Mouse (Mus musculus): ENCODE results near the gene Dnah2.
A peak's percentile ranks its signal among the peaks of the same experiment; 100 is the strongest.
"Not testable (repeated sequence)": the region's sequence is repeated elsewhere in the genome, so short reads cannot be mapped to it uniquely, and the experiment has no call there.

Gene Dnah2

GRCm38 (mm10) chr11:69530281-69530680, 18.6 kb downstream of the Dnah2 start:
- DNase-seq (ENCODE audit: low spot score in 2 of 2), result not testable (repeated sequence)

- no peak for DNase-seq (ENCODE audit: low spot score in 2 of 2)
Measured at GRCm38 (mm10) chr11:69528031-69528390, 20.9 kb downstream of the Dnah2 start.

- no peak for DNase-seq (ENCODE audit: low spot score in 2 of 2)
Measured at GRCm38 (mm10) chr11:69527098-69528030, 21.5 kb downstream of the Dnah2 start.

- DNase-seq (ENCODE audit: low spot score in 2 of 2), result no peak
Measured at GRCm38 (mm10) chr11:69526631-69527030, 22.3 kb downstream of the Dnah2 start.

- no peak for DNase-seq (ENCODE audit: low spot score in 2 of 2)
Measured at GRCm38 (mm10) chr11:69525661-69526060, 23.2 kb downstream of the Dnah2 start.

GRCm38 (mm10) chr11:69523651-69524050, 25.3 kb downstream of the Dnah2 start:
- no peak for DNase-seq (ENCODE audit: low spot score in 2 of 2)

- DNase-seq (ENCODE audit: low spot score in 2 of 2), result no peak
Measured at GRCm38 (mm10) chr11:69521526-69522149, 27.3 kb downstream of the Dnah2 start.

GRCm38 (mm10) chr11:69519976-69520375, 28.9 kb downstream of the Dnah2 start:
- no peak for DNase-seq (ENCODE audit: low spot score in 2 of 2)

GRCm38 (mm10) chr11:69516661-69517060, 32.2 kb downstream of the Dnah2 start:
- DNase-seq (ENCODE audit: low spot score in 2 of 2), result no peak

GRCm38 (mm10) chr11:69516151-69516640, 32.7 kb downstream of the Dnah2 start:
- no peak for DNase-seq (ENCODE audit: low spot score in 2 of 2)

- peak in 1 of 2 experiments; percentile 42 for DNase-seq (ENCODE audit: low spot score in 2 of 2)
Measured at GRCm38 (mm10) chr11:69513840-69514239, 35.1 kb downstream of the Dnah2 start.

- DNase-seq (ENCODE audit: low spot score in 2 of 2), result no peak
Measured at GRCm38 (mm10) chr11:69510796-69511496, 38.0 kb downstream of the Dnah2 start.

GRCm38 (mm10) chr11:69503863-69504280, 45.0 kb downstream of the Dnah2 start:
- DNase-seq (ENCODE audit: low spot score in 2 of 2), result no peak

- DNase-seq (ENCODE audit: low spot score in 2 of 2), result no peak
Measured at GRCm38 (mm10) chr11:69501555-69501954, 47.4 kb downstream of the Dnah2 start.

- DNase-seq (ENCODE audit: low spot score in 2 of 2), result no peak
Measured at GRCm38 (mm10) chr11:69499140-69499539, 49.8 kb downstream of the Dnah2 start.

GRCm38 (mm10) chr11:69491711-69492110, 57.2 kb downstream of the Dnah2 start:
- no peak for DNase-seq (ENCODE audit: low spot score in 2 of 2)

- no peak for DNase-seq (ENCODE audit: low spot score in 2 of 2)
Measured at GRCm38 (mm10) chr11:69490898-69491297, 58.0 kb downstream of the Dnah2 start.

GRCm38 (mm10) chr11:69487474-69487873, 61.4 kb downstream of the Dnah2 start:
- DNase-seq (ENCODE audit: low spot score in 2 of 2), result no peak

GRCm38 (mm10) chr11:69477645-69478044, 71.3 kb downstream of the Dnah2 start:
- DNase-seq (ENCODE audit: low spot score in 2 of 2), result no peak

- DNase-seq (ENCODE audit: low spot score in 2 of 2), result no peak
Measured at GRCm38 (mm10) chr11:69476802-69477201, 72.1 kb downstream of the Dnah2 start.

GRCm38 (mm10) chr11:69474737-69475136, 74.2 kb downstream of the Dnah2 start:
- DNase-seq (ENCODE audit: low spot score in 2 of 2), result no peak

GRCm38 (mm10) chr11:69472687-69473086, 76.2 kb downstream of the Dnah2 start:
- DNase-seq (ENCODE audit: low spot score in 2 of 2), result no peak

All from urinary bladder, adult 18-20 months (tissue).